Mouse (Mus musculus) spleen, postnatal 10 days (tissue): ENCODE results near the gene Adk.
A peak's percentile ranks its signal among the peaks of the same experiment; 100 is the strongest.

Source experiments
- DNase-seq, 2 experiments: peaks; one replicate each; pipeline ENCODE4 v3.0.0; 2021 to 2022; ENCODE audit warnings: low spot score in 2 of 2

Adk gene

DNA sequence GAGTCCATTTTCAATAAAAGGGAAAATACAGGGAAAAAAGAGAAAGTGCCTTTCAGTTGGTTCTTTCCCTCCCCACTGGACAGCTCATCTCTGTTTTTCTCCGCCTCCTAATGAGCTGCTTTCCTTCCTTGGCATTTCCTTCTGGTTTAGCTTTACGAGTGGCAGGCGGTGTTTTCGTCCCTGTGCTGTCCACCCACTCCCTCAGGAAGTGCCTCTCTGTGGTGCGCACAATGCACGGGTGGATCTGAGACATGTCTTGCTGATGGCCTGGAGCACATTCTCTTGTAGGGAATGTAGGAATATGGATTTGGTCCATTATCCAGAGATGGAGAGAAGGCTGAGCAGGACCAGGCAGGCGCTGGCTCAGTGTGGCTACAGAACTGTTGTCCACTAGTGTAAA lies 47.0 kb downstream of the Adk start:
- no peak for DNase-seq

DNA sequence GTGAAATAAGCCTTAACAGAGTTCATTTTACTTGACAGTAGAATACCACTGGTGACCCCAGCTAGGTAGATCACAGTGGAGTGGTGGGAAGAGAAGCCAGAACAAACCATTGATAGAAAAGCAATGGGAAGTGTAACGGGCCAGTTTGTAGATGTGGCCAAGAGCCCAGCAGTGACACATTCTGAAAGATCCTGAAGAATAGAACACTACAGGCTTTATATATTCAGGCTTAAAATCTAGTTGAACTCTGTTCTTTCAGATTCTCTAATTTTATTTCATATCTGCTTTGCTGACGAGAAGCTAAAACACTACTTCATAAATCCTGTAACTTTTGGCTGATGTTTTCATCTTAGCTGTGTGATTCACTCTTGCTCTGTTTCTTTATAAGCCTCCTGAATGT lies 48.5 kb downstream of the Adk start:
- no peak for DNase-seq

GRCm38 (mm10) chr14:21101562-21101961 lies 49.2 kb downstream of the Adk start:
- DNase-seq = no peak

GRCm38 (mm10) chr14:21102666-21103203 lies 50.4 kb downstream of the Adk start:
- no peak for DNase-seq

GRCm38 (mm10) chr14:21105049-21105448 lies 52.7 kb downstream of the Adk start:
- DNase-seq = no peak

- no peak for DNase-seq
Measured at GRCm38 (mm10) chr14:21106582-21106981, 54.2 kb downstream of the Adk start.

DNA sequence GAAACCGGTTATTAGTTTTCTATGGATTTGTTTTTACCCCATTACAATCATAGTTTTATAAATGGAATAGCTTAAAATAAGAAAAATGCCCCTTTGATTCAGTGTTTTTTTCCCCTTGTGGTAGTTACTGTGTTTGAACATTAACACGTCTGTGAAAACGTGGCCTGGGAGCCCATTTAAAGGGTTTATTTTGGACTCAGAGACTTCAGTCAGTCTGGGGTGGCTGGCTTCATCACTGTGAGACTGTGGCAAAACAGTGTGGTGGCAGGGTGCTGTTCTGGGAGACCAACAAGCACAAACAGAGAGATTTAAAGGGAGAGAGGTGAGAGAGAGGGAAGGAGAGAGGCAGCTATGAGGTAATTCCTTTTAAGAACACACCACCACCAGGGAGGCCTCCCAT lies 55.2 kb downstream of the Adk start:
- no peak for DNase-seq

- DNase-seq = no peak
Measured at GRCm38 (mm10) chr14:21110492-21110891, 58.1 kb downstream of the Adk start.

GRCm38 (mm10) chr14:21111500-21111899 lies 59.1 kb downstream of the Adk start:
- no peak for DNase-seq

DNA sequence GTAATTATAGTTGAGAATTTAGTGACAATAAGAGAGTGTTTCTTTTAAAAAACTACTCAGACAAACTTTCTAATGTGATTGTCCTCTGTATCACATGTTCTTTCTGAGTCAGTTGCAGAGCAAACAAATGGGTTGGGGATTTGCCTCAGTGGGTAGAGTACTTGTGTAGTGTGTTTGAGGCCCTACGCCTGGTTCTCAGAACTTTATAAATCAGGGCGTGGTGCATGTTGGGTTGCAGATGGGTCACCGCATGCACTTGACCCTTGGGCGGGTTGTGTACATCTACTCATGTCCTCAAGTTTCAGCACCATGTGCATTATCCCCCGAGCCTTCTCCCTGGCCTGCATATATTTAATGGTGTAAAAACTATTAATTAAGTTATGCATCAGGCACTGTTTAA lies 59.8 kb downstream of the Adk start:
- no peak for DNase-seq

GRCm38 (mm10) chr14:21112742-21113141 lies 60.4 kb downstream of the Adk start:
- no peak for DNase-seq

DNA sequence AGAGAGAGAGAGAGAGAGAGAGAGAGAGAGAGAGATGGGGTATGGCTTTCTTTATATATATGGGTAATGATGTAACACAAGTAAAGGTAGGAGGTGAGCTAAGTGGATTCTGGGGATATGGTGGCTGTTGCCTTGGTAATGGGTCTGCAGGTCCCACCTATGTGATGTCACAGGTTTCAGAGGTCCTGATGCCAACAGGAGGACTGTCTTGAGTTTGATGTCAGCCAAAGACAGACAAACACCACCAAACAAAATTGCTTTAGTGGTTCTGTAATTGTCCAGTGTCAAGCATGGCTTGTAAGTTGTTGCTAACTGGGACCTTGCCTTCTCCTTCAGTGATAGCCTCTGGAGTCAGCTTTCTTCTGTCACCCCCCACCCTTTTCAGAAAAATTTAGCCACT lies 62.0 kb downstream of the Adk start:
- DNase-seq = no peak

GRCm38 (mm10) chr14:21115318-21115717 lies 62.9 kb downstream of the Adk start:
- DNase-seq = no peak

GRCm38 (mm10) chr14:21115888-21116460 lies 63.6 kb downstream of the Adk start:
- peak in 1 of 2 experiments; percentile 21 for DNase-seq

DNA sequence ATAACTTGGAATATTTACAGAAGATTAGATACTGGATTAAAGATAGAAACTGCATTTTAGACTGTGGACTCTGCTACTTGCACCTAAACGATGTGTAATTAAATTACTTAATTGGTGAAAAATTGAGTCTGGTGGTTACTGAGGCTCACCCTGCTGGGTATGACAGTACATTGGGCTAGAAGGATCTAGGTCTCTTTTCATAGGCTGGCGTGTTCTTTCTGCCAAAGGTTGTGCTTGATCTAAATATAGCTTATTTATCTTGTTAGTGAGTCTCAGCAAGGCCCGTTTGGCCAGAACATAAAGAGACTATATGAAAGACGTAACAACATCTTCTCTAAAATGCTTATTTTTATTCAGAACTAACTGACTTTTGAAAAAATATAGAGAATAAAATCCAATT lies 65.7 kb downstream of the Adk start:
- DNase-seq = no peak

DNA sequence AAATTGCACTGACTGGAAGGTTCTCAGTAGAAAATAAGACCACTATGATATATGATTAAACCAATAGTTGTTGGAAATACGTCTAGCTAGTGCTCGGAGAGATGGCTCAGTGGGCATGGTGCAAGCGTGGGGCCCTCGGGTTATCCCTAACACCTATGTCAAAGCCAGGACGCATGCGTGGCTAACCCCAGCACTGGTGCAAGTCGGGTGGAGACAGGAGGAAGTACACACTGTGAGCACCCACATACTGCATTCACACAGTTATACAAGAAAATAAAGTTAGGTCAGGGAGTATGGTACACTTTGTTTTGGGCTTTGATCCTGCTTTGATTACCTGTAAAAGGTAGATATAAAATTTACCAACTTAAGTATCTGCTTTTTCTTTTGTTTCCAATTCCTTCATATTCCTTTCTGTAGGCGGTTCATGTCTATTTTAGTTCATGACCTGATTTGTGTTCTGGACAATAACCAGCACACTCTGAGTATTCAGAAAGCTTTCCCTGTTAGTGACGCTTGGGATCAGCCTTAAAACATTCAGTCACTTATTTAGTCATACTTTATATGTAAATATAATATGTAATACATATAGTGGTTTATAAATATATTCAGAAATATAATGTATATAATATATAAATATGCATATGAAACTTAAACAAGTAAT lies 67.4 kb downstream of the Adk start:
- DNase-seq = peak in 1 of 2 experiments; percentile 41

DNA sequence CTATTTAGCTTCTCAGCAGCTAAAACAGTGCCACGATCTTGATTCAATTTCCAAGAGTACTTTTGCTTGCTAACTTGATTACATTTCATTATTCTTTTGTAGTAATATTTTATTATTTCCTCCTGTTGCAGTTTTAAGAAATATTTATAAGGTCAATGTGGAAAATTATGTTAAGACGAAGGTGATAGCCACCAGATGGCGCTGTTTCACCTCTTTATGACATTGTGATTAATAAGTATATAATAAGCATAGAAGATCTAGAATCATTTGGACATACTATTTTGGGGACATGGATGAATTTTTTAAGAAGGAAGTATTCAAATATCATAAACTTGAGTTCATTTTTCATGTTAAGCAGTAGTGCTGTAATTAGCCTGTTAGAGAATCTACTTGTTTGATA lies 68.1 kb downstream of the Adk start:
- peak in 1 of 2 experiments; percentile 70 for DNase-seq

- DNase-seq = no peak
Measured at GRCm38 (mm10) chr14:21127215-21127614, 74.8 kb downstream of the Adk start.

- peak in 1 of 2 experiments; percentile 61 for DNase-seq
Measured at GRCm38 (mm10) chr14:21136906-21137305, 84.5 kb downstream of the Adk start.

DNA sequence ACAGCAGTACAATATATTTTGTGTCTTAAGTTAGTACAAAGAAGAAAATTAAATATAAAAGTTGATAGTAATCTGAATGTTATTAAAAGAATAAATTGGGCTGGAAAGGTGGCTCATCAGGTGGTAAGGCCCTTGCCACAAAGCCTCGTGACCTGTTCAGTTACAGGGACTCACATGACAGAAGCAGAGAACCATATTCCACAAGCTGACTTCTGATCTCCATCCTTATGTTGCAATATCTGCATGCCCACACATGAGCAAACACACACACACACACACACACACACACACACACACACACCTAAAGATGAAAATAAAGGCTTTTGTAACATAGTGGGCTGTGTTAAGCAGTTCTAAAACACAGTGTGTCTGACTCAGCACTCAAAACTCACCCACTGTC lies 90.2 kb downstream of the Adk start:
- DNase-seq = no peak

DNA sequence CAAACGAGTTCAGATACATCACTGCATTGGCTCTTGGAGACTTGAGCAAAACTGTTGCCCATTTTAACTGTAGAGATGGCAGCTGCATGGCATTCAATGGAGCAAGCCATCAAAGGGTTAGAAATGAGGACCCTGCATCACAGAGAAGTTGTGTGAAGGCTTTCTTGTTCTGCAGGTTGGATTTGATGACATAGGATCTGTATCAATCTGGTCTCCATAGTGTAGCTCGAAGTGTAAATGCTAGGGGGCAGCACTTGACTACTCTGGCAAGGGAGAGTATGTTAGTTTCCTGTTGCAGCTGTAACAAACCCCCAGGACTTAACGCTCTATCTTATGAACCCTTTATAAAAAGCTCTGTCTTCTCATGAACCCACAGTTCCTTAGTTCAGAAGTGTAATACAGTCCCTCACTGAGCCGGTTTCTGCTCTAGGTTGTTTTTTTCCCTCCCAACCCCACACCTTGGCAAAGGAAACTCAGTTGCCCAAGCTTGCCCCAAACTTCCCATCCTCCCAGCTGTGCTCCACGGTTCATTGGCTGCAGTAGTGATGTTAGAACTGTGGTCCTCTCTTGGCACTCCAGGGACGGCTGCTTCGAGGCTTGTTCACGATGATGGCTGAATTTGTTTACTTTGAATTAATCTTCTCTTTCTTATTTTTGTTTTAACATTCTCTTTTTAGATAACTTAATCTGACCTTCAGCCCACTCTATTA lies 91.2 kb downstream of the Adk start:
- DNase-seq = peak in 1 of 2 experiments; percentile 56

GRCm38 (mm10) chr14:21147171-21147570 lies 94.8 kb downstream of the Adk start:
- no peak for DNase-seq

DNA sequence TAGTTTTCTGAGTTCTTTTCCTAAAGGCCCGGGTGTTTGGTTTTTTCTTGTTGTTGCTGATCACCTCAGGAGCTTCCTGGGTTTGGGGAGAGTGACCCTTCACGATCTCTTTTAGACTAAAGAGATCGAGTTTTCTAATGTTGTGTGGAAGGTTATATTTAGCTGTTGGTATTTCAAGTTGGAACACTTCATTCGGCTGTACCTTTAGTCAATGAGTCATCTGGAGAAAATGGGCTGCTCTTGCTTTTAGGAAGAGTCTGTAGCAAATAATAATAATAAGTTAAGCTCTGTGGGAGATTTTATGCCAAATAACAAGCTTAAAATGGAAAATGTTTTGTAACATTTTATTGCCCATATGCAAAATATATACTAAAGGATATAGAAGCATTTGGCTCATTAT lies 97.9 kb downstream of the Adk start:
- no peak for DNase-seq
